Mouse (Mus musculus) brain, embryonic 14.5 days (tissue): ENCODE data around the gene Wnt1.

ENCODE experiments used
- CTCF ChIP-seq: fragments of 200-500 bp; IDR thresholded peaks from 2 replicates; pipeline ENCODE4 v1.5.1; 2012; ENCODE audit warnings: inconsistent platforms, mild to moderate bottlenecking, moderate library complexity, borderline replicate concordance; ENCODE audit not compliant: insufficient read depth, insufficient read length; ENCODE audit errors: extremely low read depth
- POLR2A ChIP-seq: fragments of 200-500 bp; IDR thresholded peaks from 2 replicates; pipeline ENCODE4 v1.6.1; 2012; ENCODE audit warnings: mild to moderate bottlenecking, inconsistent platforms, borderline replicate concordance; ENCODE audit not compliant: poor library complexity, insufficient read depth, insufficient read length, severe bottlenecking; ENCODE audit errors: extremely low read depth

GRCm38 (mm10) chr15:98804054-98804453 is 14.4 kb downstream of the Wnt1 start:
- TF ChIP-seq POLR2A: no peak
- TF ChIP-seq CTCF: peak; percentile 91
